Mouse (Mus musculus) kidney, adult 8-10 months (tissue): ENCODE measurements around the gene Lrrc10.

Experiments
- DNase-seq, 2 experiments: peaks; one replicate each; pipeline ENCODE4 v3.0.0; 2022

Lrrc10 gene

DNA sequence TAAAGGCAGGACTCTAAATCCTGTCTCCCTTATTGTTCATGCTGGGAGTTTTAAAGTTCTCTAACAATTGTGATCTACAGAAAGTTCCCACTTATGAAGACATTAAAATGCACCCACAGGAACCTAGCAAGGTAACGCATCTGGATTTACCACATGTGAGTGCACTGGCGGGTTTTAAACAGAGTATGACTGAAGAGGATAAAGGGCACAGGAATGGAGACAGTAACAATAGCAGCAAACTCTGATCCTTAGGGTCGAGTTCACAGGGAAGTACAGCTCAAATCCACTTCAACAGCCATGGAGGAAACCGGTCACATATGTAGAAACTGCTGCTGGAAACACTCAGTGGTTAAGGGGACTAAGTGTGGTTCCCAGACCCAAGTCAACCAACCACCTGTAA lies 4.1 kb downstream of the Lrrc10 start:
- no peak for DNase-seq

DNA sequence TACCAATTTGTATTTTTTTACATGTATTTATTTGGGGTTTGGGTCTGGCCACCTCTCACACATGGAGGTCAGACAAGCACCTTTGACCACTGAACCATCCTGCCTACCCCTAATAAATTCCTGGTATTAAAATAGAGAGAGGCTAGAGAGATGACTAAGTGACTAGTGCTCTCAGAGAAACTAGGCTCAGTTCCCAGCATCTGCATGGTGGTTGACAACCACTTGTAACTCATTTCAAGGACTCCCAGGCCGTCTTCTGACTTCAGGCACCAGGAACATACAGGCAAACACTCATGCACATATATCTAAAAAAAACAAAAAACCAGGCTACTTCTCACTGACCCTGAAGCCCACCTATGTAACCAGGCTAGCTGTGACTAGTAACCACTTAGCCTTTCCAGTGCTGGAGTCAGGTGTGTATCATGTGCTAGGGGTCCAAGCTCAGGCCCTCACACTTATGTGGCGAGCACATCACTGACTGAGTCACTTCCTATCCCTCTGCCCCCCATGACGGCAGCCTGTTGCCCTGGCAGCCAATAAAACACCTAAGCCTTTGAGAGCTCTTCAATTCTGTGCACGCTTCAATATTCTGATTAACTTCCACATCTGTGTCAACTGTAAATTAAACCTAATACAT lies 4.9 kb downstream of the Lrrc10 start:
- DNase-seq: no peak

DNA sequence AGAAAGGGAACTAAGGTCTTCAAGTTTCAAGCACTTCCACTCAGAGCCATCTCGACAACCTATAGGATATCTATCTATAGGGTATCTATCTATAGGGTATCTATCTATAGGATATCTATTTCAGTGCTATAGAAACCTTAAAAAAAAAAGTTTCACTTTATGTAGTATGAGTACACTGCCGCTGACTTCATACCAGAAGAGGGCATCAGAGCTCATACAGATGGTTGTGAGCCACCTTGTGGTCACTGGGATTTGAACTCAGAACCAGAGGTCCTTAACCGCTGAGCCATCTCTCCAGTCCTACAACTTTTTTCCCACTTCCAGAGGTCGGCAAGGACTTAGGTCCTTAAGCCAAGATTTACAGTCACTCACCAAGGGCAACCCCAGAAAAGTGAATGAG lies 10.5 kb downstream of the Lrrc10 start:
- DNase-seq: no peak

DNA sequence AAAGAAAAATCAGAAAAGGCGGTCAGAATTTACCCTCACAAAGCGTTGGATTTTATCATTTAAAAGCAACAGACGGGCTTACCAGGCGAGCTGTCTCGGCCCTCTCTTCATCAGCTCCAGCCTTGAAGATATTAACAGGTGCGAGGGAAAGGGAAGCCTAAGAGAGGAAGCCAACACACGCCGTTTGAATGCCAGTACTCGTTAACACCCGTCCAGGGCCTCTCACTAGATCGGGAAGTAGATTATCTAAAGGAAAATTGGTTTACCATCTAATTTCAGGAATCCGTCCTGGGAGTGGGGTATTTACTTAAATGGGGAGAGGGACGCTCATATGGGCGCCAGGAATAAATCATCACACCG lies 17.7 kb downstream of the Lrrc10 start:
- no peak for DNase-seq

DNA sequence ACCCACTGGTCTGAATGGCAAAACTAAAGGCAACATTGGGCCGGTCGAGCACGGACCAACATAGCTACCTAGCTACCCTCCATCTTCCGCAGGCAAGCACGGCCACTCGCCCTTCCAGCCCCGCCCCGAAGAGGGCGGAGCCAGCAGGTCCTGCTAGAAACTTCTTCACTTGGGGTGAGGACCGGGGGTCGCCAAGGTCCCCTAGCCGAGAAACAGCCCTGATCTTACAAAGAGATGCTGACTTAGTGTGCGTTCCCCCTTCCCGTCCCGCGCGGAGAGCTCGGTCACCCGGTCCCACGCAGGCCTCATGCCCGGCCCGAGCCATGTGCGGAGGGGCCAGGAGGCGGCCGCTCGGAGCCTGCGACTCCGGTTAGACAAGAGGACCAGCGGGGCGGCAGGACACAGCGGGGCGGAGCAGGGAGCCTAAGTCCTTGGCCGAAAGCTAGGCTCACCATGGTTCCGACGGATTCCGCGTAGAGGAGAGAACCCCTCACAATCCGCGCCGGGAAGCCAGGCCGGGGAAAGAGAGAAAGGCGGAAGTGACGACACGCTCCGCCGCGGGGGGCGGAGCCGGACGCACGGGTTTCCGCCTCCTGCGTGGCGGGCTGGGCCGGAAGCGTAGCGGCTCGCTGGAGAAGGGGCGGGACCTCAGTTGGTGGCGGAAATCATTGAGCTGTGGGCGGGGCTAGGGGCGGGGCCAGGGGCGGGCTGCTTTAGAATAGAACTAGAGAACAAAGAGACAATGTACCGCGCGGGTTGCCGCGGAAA lies 18.3 kb downstream of the Lrrc10 start, which contains the start of gene Cct2:
TSS of gene Cct2 (minus strand) at position 561 of the 768 bp plus-strand sequence.
- DNase-seq: peak; percentile 88

DNA sequence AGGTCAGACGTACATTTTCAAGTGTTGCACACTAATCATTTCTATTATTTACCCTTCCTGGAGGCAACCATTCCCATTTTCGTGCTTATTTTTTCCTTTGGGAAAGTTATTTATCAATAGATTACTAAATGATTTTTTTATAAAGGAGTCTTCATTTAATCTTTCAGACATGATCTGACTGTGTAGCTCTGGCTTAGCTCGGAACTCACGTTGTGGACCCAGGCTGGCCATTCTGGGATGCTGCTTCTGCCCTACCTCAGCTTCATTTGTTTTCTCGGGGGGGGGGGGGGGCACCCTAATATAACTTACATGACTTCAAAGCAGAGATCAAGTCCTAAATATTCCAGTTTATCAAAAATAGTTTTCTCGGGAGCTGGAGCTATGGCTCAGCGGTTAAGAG lies 18.9 kb downstream of the Lrrc10 start:
- no peak for DNase-seq

DNA sequence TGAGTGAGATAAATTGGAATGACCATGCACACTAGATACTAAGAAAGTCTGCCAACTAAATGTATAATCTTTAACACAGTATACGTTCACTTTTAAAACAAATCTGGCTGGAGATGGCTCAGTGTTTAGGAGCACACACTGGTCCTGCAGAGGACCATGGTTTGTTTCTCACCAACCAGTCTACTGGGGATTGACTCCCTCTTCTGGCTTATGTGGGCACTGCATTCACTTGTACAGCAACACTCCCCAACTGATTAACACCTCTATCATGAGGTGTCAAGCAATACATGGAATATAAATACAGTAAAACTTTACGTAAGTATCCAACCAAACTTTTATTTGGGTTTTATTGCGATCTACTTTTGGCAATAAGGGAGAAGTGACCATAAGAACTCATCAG lies 24.0 kb downstream of the Lrrc10 start:
- no peak for DNase-seq

DNA sequence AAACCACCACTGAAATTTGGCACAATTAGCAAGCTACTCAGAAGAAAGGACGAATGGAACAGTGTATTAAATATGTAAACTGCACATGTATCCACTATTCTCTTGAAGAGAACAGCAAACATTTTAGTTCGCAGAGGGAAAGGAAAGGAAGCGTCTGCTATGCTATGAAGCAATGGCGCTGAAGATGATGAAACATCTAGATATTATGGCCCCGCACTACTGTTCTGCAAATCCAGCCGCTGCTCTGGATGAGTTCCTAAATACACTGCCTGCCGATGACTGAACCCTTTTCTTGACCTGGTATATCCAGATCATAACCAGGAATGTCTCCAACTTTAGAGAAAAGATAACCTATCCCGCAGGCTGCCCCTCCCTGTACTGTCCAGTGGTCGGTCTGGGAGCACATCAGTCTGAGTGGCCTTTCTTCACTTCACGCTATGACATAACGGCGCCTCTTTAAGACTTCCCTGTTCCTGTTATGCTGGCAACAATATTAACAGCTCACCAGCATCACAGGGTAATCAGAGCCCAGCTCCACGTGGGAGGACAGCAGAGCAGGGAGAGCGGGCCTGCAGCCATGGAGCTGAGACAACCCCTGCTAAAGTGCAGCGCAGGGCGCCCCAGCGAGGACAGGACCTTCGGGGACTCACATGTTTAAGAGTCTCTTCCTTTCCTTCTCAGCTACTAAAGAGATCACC lies 27.2 kb downstream of the Lrrc10 start:
- DNase-seq: no peak

DNA sequence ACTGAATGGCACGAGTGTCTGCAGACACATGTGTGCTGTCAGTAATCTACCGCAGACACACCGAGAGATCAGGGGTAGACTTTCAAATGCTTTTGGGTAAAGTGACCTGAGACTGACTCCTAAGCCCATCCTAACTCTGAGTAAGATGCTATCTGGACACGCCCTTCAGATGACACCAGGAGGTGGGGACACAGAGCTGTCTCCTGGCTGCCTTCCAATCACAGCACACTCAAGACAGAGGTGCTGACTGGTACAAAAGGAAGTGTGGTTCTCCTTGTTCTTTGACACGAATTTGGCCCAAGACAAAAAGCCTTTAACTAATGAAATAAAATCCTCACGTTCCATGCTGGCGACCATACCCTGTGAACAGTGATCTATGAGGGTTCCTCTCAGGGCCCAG lies 28.0 kb downstream of the Lrrc10 start:
- DNase-seq: no peak

DNA sequence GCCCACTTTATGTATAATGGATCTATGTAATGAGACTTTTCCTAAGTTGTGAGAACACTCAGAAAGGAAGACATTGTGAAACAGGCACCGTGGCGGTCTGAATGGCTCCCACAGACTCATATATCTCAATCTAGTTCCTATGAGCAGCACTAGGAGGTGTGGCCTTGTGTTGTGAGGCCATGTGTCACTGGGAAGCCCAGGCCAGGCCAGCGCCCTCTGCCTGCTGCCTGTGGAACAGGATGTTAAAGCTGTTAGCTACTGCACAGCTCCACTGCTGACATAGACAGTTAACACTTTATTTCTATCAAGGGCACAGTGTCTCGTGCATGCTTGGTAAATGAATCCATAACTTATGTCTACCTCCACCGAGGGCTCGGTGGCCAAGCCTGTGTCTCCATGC lies 33.1 kb downstream of the Lrrc10 start:
- DNase-seq: peak in 1 of 2 experiments; percentile 23

DNA sequence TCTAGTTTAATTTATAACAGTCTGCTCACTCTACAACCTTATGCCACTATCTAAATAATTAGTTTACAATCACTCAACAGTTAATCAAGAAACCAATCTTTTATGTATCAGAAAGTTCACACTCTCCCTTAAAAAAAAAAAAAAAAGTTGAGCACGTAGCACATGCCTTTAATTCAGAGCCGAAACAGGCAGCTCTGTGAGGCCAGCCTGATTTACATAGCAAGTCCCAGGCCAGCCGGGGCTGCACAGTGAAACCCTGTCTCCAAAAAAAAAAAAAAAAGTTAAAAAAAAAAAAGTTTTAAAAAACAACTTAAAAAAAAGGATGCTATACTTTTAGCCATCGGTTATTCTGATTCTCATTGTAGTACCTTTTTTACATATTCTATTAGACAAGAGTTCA lies 36.2 kb downstream of the Lrrc10 start:
- no peak for DNase-seq

DNA sequence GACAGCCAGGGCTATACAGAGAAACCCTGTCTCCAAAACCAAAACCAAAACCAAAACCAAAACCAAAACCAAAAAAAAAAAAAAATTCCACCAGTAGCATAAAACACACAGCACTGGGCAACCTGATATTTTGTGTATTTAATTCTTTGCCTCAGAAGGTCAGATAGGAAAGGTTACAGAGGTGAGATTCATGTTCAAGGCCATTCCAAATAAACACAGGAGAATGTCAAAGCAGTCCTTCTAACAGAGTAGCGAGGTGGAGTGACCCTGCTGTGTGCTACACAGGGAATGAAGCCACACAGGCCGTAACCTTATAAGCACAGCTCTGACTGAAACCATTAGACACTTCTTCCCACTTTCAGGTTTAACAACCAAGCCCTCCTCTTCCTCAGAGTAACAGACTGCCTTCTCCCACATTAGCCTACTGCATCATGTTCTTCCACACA lies 36.8 kb downstream of the Lrrc10 start:
- no peak for DNase-seq

DNA sequence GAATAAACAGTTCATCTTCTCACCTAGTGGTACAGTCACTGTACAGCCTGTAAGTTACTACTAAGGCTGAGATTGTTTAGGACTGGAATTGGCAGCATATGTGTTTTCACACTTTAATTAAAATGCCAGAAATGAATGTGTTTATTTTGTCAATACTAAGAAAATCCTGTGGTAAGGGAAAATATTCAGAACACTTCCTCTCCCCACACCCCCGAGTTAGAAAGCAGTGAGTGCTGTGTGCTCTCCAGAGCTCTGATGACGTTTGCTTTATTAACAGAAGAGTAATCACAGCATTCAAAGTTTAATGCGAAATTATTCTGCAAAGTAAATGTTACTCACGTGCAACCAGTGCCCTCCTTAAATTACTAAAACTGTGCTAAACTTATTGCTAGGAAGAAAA lies 44.5 kb downstream of the Lrrc10 start:
- peak in 1 of 2 experiments; percentile 11 for DNase-seq

DNA sequence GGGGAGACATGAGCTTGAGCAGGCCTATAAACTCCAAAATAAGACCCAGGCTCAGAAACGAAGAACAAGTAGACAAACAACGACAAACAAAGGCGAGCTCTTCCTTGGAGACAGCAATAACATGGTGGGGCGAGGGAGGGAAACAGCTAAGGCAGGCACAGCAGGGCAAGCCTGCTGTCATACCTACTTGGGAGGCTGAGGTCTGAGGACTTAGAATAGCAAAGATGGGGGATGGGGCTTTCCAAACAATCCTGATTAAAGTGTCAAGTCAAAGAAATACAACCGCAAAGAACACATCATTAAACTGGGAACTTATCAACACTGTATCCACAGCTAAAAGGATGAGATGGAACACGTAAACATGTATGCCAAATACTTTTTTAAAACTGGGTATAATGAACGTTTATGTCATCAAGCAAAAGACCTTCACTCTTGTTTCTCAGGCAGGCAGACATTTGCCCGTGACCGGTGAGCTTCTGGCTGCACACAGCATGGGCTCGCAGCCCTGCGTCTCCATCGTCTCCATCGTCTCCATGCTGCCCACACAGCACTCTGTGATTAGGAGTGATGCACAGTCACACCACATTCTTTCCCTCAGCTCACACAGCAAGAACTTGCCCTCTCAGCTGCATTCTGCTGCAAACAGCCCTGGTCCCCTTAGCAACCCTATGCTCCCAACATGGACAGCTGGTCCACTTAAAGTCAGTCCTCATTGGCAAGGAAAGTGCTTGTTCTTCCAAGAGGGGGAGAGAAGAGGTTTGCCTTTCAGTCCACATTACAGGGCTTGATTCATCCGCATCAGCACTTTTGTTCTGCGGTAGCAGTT lies 49.6 kb downstream of the Lrrc10 start:
- DNase-seq: peak in 1 of 2 experiments; percentile 33

DNA sequence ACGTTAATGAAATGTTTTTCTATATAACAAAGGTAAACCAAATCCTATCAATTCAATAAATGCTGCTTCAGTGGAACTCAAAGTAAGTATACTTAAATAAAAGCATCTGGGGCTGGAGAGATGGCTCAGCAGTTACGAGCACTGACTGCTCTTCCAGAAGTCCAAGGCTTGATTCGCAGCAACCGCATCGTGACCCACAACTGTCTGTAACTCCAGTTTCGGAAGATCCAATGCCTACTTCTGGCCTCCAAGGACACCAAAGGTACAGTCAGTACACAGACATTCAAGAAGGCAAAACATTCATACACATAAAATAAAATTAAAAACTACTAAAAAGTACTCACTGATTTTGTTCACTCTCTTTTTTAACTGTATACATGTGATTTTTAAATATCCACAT lies 51.0 kb downstream of the Lrrc10 start:
- no peak for DNase-seq
